Mouse (Mus musculus) liver, adult 2 months (tissue): ENCODE measurements around the gene Map1s. TPM values are rescaled to one million over a fixed set of nuclear protein-coding genes. Genes with fewer than 3 reads are reported as not detected.

Experiments used
- DNase-seq: peaks from one replicate; pipeline ENCODE4 v3.0.0-alpha.2; 2011; ENCODE audit warnings: low read depth, low spot score; ENCODE audit errors: extremely low read depth
- H3K27ac ChIP-seq: fragments of 200-500 bp; replicated peaks from 2 replicates; pipeline ENCODE4 v1.5.1; 2012; ENCODE audit warnings: low read depth, mild to moderate bottlenecking, control low read depth, inconsistent platforms, low read length; ENCODE audit not compliant: insufficient read depth
- H3K27me3 ChIP-seq: fragments of 200-500 bp; 2 replicates; pipeline ENCODE4 v1.6.1; 2012; ENCODE audit warnings: mild to moderate bottlenecking, moderate library complexity, low read length, inconsistent platforms; ENCODE audit not compliant: control insufficient read depth, insufficient read depth
- H3K36me3 ChIP-seq: fragments of 200-500 bp; 2 replicates; pipeline ENCODE4 v1.6.1; 2012; ENCODE audit warnings: low read length, inconsistent platforms; ENCODE audit not compliant: control insufficient read depth, insufficient read depth
- H3K4me1 ChIP-seq: fragments of 200-500 bp; 2 replicates; pipeline ENCODE4 v1.6.1; 2011; ENCODE audit warnings: low read length; ENCODE audit not compliant: control insufficient read depth, insufficient read depth
- H3K4me3 ChIP-seq: fragments of 200-500 bp; 2 replicates; pipeline ENCODE4 v1.5.1; 2011; ENCODE audit warnings: low read depth, mild to moderate bottlenecking, control low read depth, low read length, moderate library complexity; ENCODE audit not compliant: insufficient read depth
- H3K79me2 ChIP-seq: fragments of 200-500 bp; 2 replicates; pipeline ENCODE4 v1.6.1; 2012; ENCODE audit warnings: inconsistent platforms, mild to moderate bottlenecking, low read length, moderate library complexity; ENCODE audit not compliant: control insufficient read depth, insufficient read depth
- H3K9ac ChIP-seq: fragments of 200-500 bp; 2 replicates; pipeline ENCODE4 v1.6.1; 2012; ENCODE audit warnings: low read depth, mild to moderate bottlenecking, control low read depth, inconsistent platforms, low read length
- CTCF ChIP-seq: fragments of 200-500 bp; IDR thresholded peaks from 2 replicates; pipeline ENCODE4 v1.5.1; 2011; ENCODE audit warnings: low read depth, low read length, control low read depth
- POLR2A ChIP-seq: fragments of 200-500 bp; IDR thresholded peaks from 2 replicates; pipeline ENCODE4 v1.6.1; 2011; ENCODE audit warnings: low read length, control low read depth; ENCODE audit not compliant: insufficient read depth; ENCODE audit errors: extremely low read depth
- WGBS: fragments of 180-500 bp; shearing (Covaris S2); methylation state at CpG from one replicate; pipeline ENCODE4 v1.1.7; 2018; 5-methylcytosine and 5-hydroxymethylcytosine counted together
- polyA plus RNA-seq: library from polyadenylated mRNA; depleted of rRNA; stranded (reverse); fragments of >200 nt; gene quantifications from 2 replicates; pipeline ENCODE4 v1.2.3, GENCODE M21; 2012
- total RNA-seq: library from RNA; depleted of rRNA; stranded (reverse); fragments of >200 nt; gene quantifications from 2 replicates; pipeline ENCODE4 v1.2.3, GENCODE M21; 2014

Gene Map1s
- total and polyA plus RNA-seq, 2 experiments = 1.8 to 8.7 TPM

- peaks cover 6% of the 10 kb centered on the region; the same call in 1 of the 2 replicates for H3K27me3 ChIP-seq
- H3K27ac ChIP-seq = no peak overlapping the region
- H3K4me1 ChIP-seq = peaks cover 2% of the 10 kb centered on the region
- no peak for TF ChIP-seq POLR2A
- H3K36me3 ChIP-seq = peaks cover 13% of the 10 kb centered on the region
- WGBS = 15% methylated on average over 21 of the region's 21 CpGs
- H3K79me2 ChIP-seq = peaks cover 3% of the 10 kb centered on the region; the same call in 1 of the 2 replicates
- H3K9ac ChIP-seq = no peak overlapping the region
- no peak for DNase-seq
- no peak overlapping the region for H3K4me3 ChIP-seq
These were observed 14.4 kb upstream of the Map1s start for GRCm38 (mm10) chr8:70891356-70891755.

- Histone ChIP-seq H3K4me1 (peaks cover 4% of the 10 kb centered on the region), H3K27ac (no peak within 1 kb of the TSS), H3K4me3 (no peak within 1 kb of the TSS), H3K9ac (no peak within 1 kb of the TSS), H3K27me3 (peaks cover 6% of the 10 kb centered on the region; the same call in 1 of the 2 replicates), H3K36me3 (peaks cover 13% of the 10 kb centered on the region), H3K79me2 (peaks cover 10% of the 10 kb centered on the region; the same call in 1 of the 2 replicates)
- TF ChIP-seq CTCF = no peak
- no peak for TF ChIP-seq POLR2A
- no peak for DNase-seq
- WGBS = 8% methylated on average over 80 of the region's 80 CpGs
These were observed 13.5 kb upstream of the Map1s start, which contains the start of gene Slc5a5 for GRCm38 (mm10) chr8:70892022-70892895. Gene Slc5a5, minus strand, starts transcription at chr8:70892757.

- Histone ChIP-seq H3K9ac (no peak overlapping the region), H3K27me3 (peaks cover 6% of the 10 kb centered on the region; the same call in 1 of the 2 replicates), H3K4me1 (peaks cover 4% of the 10 kb centered on the region), H3K36me3 (peaks cover 13% of the 10 kb centered on the region), H3K79me2 (peaks cover 10% of the 10 kb centered on the region; the same call in 1 of the 2 replicates), H3K4me3 (no peak overlapping the region), H3K27ac (no peak overlapping the region)
- TF ChIP-seq CTCF = no peak
- no peak for TF ChIP-seq POLR2A
- no peak for DNase-seq
- WGBS = 39% methylated on average over 20 of the region's 20 CpGs
These were observed 12.7 kb upstream of the Map1s start for GRCm38 (mm10) chr8:70892896-70893655.

- no peak overlapping the region for H3K27ac ChIP-seq
- peaks cover 5% of the 10 kb centered on the region for H3K4me1 ChIP-seq
- H3K36me3 ChIP-seq = peaks cover 13% of the 10 kb centered on the region
- DNase-seq = peak; percentile 42
- H3K79me2 ChIP-seq = peaks cover 10% of the 10 kb centered on the region; the same call in 1 of the 2 replicates
- H3K9ac ChIP-seq = no peak overlapping the region
- no peak overlapping the region for H3K4me3 ChIP-seq
- TF ChIP-seq POLR2A (no peak), CTCF (peak; percentile 82)
- peaks cover 6% of the 10 kb centered on the region; the same call in 1 of the 2 replicates for H3K27me3 ChIP-seq
- 55% methylated on average over 12 of the region's 12 CpGs for WGBS
These were observed 11.9 kb upstream of the Map1s start for GRCm38 (mm10) chr8:70893656-70894384.

GRCm38 (mm10) chr8:70894385-70894720 lies 11.4 kb upstream of the Map1s start:
- no peak for TF ChIP-seq CTCF
- TF ChIP-seq POLR2A = no peak
- Histone ChIP-seq H3K9ac (no peak overlapping the region), H3K36me3 (peaks cover 13% of the 10 kb centered on the region), H3K4me3 (no peak overlapping the region), H3K27ac (no peak overlapping the region), H3K27me3 (peaks cover 6% of the 10 kb centered on the region; the same call in 1 of the 2 replicates), H3K79me2 (peaks cover 10% of the 10 kb centered on the region; the same call in 1 of the 2 replicates), H3K4me1 (peaks cover 5% of the 10 kb centered on the region)
- DNase-seq = no peak
- 84% methylated on average over 2 of the region's 2 CpGs for WGBS
